Mouse (Mus musculus): ENCODE measurements around the gene Ctsd. TPM values are rescaled to one million over a fixed set of nuclear protein-coding genes. Genes with fewer than 3 reads are reported as not detected.

The Ctsd gene
- total and polyA plus RNA-seq, 3 experiments: 64.7 to 1,036 (median 133) TPM

- DNase-seq (ENCODE audit: low spot score) (no peak), ATAC-seq (ENCODE audit: extremely low read depth, insufficient number of reproducible peaks, low FRiP score, poor library complexity, severe bottlenecking) (no peak)
These were observed 2.3 kb upstream of the Ctsd start for GRCm38 (mm10) chr7:142389961-142390650.

GRCm38 (mm10) chr7:142388740-142389139 is 902 bp upstream of the Ctsd start:
- Histone ChIP-seq H3K4me3 (ENCODE audit: low read depth, low read length) (no peak overlapping the region), H3K27me3 (ENCODE audit: insufficient read depth, low read length) (no peaks in the 10 kb centered on the region), H3K36me3 (replicated peaks) (peaks cover 32% of the 10 kb centered on the region), H3K4me1 (ENCODE audit: insufficient read depth, low read depth, low read length) (peaks cover 92% of the 10 kb centered on the region), H3K9me3 (replicated peaks) (no peaks in the 10 kb centered on the region)
- TF ChIP-seq GATA2 (IDR thresholded peaks at IDR 0.05; ENCODE audit: borderline replicate concordance, low read depth, low read length): no peak
- TF ChIP-seq CTCF (IDR thresholded peaks at IDR 0.05; ENCODE audit: low read depth, low read length): no peak
- no peak for TF ChIP-seq POLR2AphosphoS5 (IDR thresholded peaks at IDR 0.05; ENCODE audit: insufficient replicate concordance, low read depth, low read length)
- TF ChIP-seq GATA1 (IDR thresholded peaks at IDR 0.05; ENCODE audit: borderline replicate concordance, low read length): no peak
- TF ChIP-seq TAL1 (conservative IDR thresholded peaks at IDR 0.05; ENCODE audit: low read depth, low read length): no peak
- ATAC-seq (ENCODE audit: extremely low read depth, insufficient number of reproducible peaks, low FRiP score, poor library complexity, severe bottlenecking): no peak
- no peak for DNase-seq (ENCODE audit: low spot score)

More at GRCm38 (mm10) chr7:142389961-142390650, 2.3 kb upstream of the Ctsd start:
- peaks cover 18% of the 10 kb centered on the region for H3K36me3 ChIP-seq (replicated peaks)
- H3K4me1 ChIP-seq (ENCODE audit: insufficient read depth, low read depth, low read length): peaks cover 92% of the 10 kb centered on the region
- TF ChIP-seq GATA1 (IDR thresholded peaks at IDR 0.05; ENCODE audit: borderline replicate concordance, low read length): no peak
- no peak for TF ChIP-seq TAL1 (conservative IDR thresholded peaks at IDR 0.05; ENCODE audit: low read depth, low read length)
- no peak for TF ChIP-seq CTCF (IDR thresholded peaks at IDR 0.05; ENCODE audit: low read depth, low read length)
- no peak for TF ChIP-seq POLR2AphosphoS5 (IDR thresholded peaks at IDR 0.05; ENCODE audit: insufficient replicate concordance, low read depth, low read length)
- TF ChIP-seq GATA2 (IDR thresholded peaks at IDR 0.05; ENCODE audit: borderline replicate concordance, low read depth, low read length): no peak
- H3K9me3 ChIP-seq (replicated peaks): no peaks in the 10 kb centered on the region
- no peaks in the 10 kb centered on the region for H3K27me3 ChIP-seq (ENCODE audit: insufficient read depth, low read length)
- no peak overlapping the region for H3K4me3 ChIP-seq (ENCODE audit: low read depth, low read length)

- peaks cover 92% of the 10 kb centered on the region for H3K4me1 ChIP-seq (ENCODE audit: insufficient read depth, low read depth, low read length)
- no peaks in the 10 kb centered on the region for H3K9me3 ChIP-seq (replicated peaks)
- DNase-seq (ENCODE audit: low spot score): no peak
- peaks cover 37% of the 10 kb centered on the region for H3K36me3 ChIP-seq (replicated peaks)
- ATAC-seq (ENCODE audit: extremely low read depth, insufficient number of reproducible peaks, low FRiP score, poor library complexity, severe bottlenecking): no peak
- H3K27me3 ChIP-seq (ENCODE audit: insufficient read depth, low read length): no peaks in the 10 kb centered on the region
- H3K4me3 ChIP-seq (ENCODE audit: low read depth, low read length): peak overlapping the region; percentile 81; the same call in 1 of the 2 replicates
- TF ChIP-seq GATA2 (IDR thresholded peaks at IDR 0.05; ENCODE audit: borderline replicate concordance, low read depth, low read length): no peak
- no peak for TF ChIP-seq POLR2AphosphoS5 (IDR thresholded peaks at IDR 0.05; ENCODE audit: insufficient replicate concordance, low read depth, low read length)
- no peak for TF ChIP-seq TAL1 (conservative IDR thresholded peaks at IDR 0.05; ENCODE audit: low read depth, low read length)
- no peak for TF ChIP-seq GATA1 (IDR thresholded peaks at IDR 0.05; ENCODE audit: borderline replicate concordance, low read length)
- TF ChIP-seq CTCF (IDR thresholded peaks at IDR 0.05; ENCODE audit: low read depth, low read length): no peak
These were observed 360 bp upstream of the Ctsd start for GRCm38 (mm10) chr7:142388198-142388597.

GRCm38 (mm10) chr7:142386621-142387201 is 1.1 kb downstream of the Ctsd start:
- no peak for TF ChIP-seq POLR2AphosphoS5 (IDR thresholded peaks at IDR 0.05; ENCODE audit: insufficient replicate concordance, low read depth, low read length)
- TF ChIP-seq GATA2 (IDR thresholded peaks at IDR 0.05; ENCODE audit: borderline replicate concordance, low read depth, low read length): no peak
- no peak for TF ChIP-seq GATA1 (IDR thresholded peaks at IDR 0.05; ENCODE audit: borderline replicate concordance, low read length)
- TF ChIP-seq CTCF (IDR thresholded peaks at IDR 0.05; ENCODE audit: low read depth, low read length): no peak
- TF ChIP-seq TAL1 (conservative IDR thresholded peaks at IDR 0.05; ENCODE audit: low read depth, low read length): no peak

GRCm38 (mm10) chr7:142385742-142386403 is 2.0 kb downstream of the Ctsd start:
- TF ChIP-seq CTCF (IDR thresholded peaks at IDR 0.05; ENCODE audit: low read depth, low read length): no peak
- TF ChIP-seq GATA1 (IDR thresholded peaks at IDR 0.05; ENCODE audit: borderline replicate concordance, low read length): no peak
- no peak for TF ChIP-seq POLR2AphosphoS5 (IDR thresholded peaks at IDR 0.05; ENCODE audit: insufficient replicate concordance, low read depth, low read length)
- no peak for TF ChIP-seq GATA2 (IDR thresholded peaks at IDR 0.05; ENCODE audit: borderline replicate concordance, low read depth, low read length)
- no peak for TF ChIP-seq TAL1 (conservative IDR thresholded peaks at IDR 0.05; ENCODE audit: low read depth, low read length)
- ATAC-seq (ENCODE audit: extremely low read depth, insufficient number of reproducible peaks, low FRiP score, poor library complexity, severe bottlenecking) (no peak), DNase-seq (ENCODE audit: low spot score) (no peak)
- H3K4me3 ChIP-seq (ENCODE audit: low read depth, low read length): peak overlapping the region; percentile 81
- H3K9me3 ChIP-seq (replicated peaks): no peaks in the 10 kb centered on the region
- peaks cover 60% of the 10 kb centered on the region for H3K36me3 ChIP-seq (replicated peaks)
- peaks cover 93% of the 10 kb centered on the region for H3K4me1 ChIP-seq (ENCODE audit: insufficient read depth, low read depth, low read length)
- no peaks in the 10 kb centered on the region for H3K27me3 ChIP-seq (ENCODE audit: insufficient read depth, low read length)

More at GRCm38 (mm10) chr7:142386621-142387201, 1.1 kb downstream of the Ctsd start:
- Histone ChIP-seq H3K4me1 (ENCODE audit: insufficient read depth, low read depth, low read length) (peaks cover 92% of the 10 kb centered on the region), H3K36me3 (replicated peaks) (peaks cover 52% of the 10 kb centered on the region), H3K9me3 (replicated peaks) (no peaks in the 10 kb centered on the region), H3K27me3 (ENCODE audit: insufficient read depth, low read length) (no peaks in the 10 kb centered on the region), H3K4me3 (ENCODE audit: low read depth, low read length) (peak overlapping the region; percentile 81)
- DNase-seq (ENCODE audit: low spot score) (peak; percentile 45), ATAC-seq (ENCODE audit: extremely low read depth, insufficient number of reproducible peaks, low FRiP score, poor library complexity, severe bottlenecking) (no peak)

- H3K9me3 ChIP-seq (replicated peaks): no peaks in the 10 kb centered on the region
- TF ChIP-seq GATA1 (IDR thresholded peaks at IDR 0.05; ENCODE audit: borderline replicate concordance, low read length) (no peak), GATA2 (IDR thresholded peaks at IDR 0.05; ENCODE audit: borderline replicate concordance, low read depth, low read length) (no peak), POLR2AphosphoS5 (IDR thresholded peaks at IDR 0.05; ENCODE audit: insufficient replicate concordance, low read depth, low read length) (no peak), TAL1 (conservative IDR thresholded peaks at IDR 0.05; ENCODE audit: low read depth, low read length) (no peak), CTCF (IDR thresholded peaks at IDR 0.05; ENCODE audit: low read depth, low read length) (no peak)
- H3K4me1 ChIP-seq (ENCODE audit: insufficient read depth, low read depth, low read length): peaks cover 93% of the 10 kb centered on the region
- peak overlapping the region; percentile 6; the same call in 1 of the 2 replicates for H3K4me3 ChIP-seq (ENCODE audit: low read depth, low read length)
- DNase-seq (ENCODE audit: low spot score) (peak; percentile 32), ATAC-seq (ENCODE audit: extremely low read depth, insufficient number of reproducible peaks, low FRiP score, poor library complexity, severe bottlenecking) (no peak)
- no peaks in the 10 kb centered on the region for H3K27me3 ChIP-seq (ENCODE audit: insufficient read depth, low read length)
- H3K36me3 ChIP-seq (replicated peaks): peaks cover 76% of the 10 kb centered on the region
These were observed 3.5 kb downstream of the Ctsd start for GRCm38 (mm10) chr7:142384306-142384705.
